Mouse (Mus musculus) brain, embryonic 14.5 days (tissue): ENCODE results near the gene Zfp53. TPM values are rescaled to one million over a fixed set of nuclear protein-coding genes. Genes with fewer than 3 reads are reported as not detected.
"Not testable (repeated sequence)": the region's sequence is repeated elsewhere in the genome, so short reads cannot be mapped to it uniquely, and the experiment has no call there.

Experiments
- DNase-seq: peaks from one replicate; pipeline ENCODE4 v3.0.0-alpha.2; 2011; ENCODE audit warnings: low read depth
- CTCF ChIP-seq: fragments of 200-500 bp; IDR thresholded peaks from 2 replicates; pipeline ENCODE4 v1.5.1; 2012; ENCODE audit warnings: inconsistent platforms, mild to moderate bottlenecking, moderate library complexity, borderline replicate concordance; ENCODE audit not compliant: insufficient read depth, insufficient read length; ENCODE audit errors: extremely low read depth
- POLR2A ChIP-seq: fragments of 200-500 bp; IDR thresholded peaks from 2 replicates; pipeline ENCODE4 v1.6.1; 2012; ENCODE audit warnings: mild to moderate bottlenecking, inconsistent platforms, borderline replicate concordance; ENCODE audit not compliant: poor library complexity, insufficient read depth, insufficient read length, severe bottlenecking; ENCODE audit errors: extremely low read depth
- polyA plus RNA-seq: library from polyadenylated mRNA; depleted of rRNA; stranded (reverse); fragments of >200 nt; gene quantifications from 2 replicates; pipeline ENCODE4 v1.2.3, GENCODE M21; 2012; rRNA removed

Zfp53 gene
- polyA plus RNA-seq: 3.6 and 4.1 TPM in 2 replicates

DNA sequence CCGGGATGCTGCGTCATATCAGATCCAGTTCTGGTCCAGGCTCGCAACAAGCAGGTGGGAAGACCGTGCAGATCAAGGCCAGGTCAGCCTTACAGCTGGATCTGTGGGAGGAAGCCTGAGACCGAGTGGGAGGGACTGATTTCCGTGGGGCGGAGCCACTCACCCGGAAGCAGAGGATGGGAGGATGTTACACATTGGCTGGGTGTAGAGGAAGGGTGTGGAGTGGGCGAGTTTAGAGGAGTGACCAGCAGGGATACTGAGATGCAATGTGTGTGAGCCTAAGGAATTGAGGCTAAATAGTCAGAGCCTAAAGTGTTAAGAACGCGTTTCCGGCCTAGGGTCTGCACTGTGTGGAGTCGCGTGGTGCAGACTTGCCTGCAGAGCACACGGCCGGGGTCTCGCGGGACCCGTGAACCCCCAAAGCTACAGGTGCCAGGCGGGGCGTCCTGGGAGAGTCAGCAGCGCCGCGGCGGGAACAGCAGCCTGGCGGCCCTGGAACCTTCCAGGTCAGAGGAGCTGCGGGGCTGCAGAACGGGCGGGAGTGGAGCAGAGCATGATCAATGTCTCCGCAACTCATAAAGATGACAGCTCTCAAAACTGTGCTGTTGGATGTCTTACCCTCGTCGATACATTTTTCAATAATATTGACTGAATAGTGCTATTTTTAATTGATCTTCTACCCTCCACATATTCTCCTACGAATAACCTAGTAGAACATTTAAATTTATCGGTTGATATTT lies at the start of gene Zfp53:
Zfp53 (plus strand) TSS at position 239 of the 740 bp plus-strand sequence.
- peak; percentile 95 for DNase-seq

GRCm38 (mm10) chr17:21449669-21450068 lies 39.1 kb upstream of the Zfp53 start:
- TF ChIP-seq CTCF (peak; percentile 71; the same call in 1 of the 2 replicates), POLR2A (no peak)
- DNase-seq: peak; percentile 91

More for the DNA sequence above, at the start of gene Zfp53:
- no peak for TF ChIP-seq CTCF
- peak; percentile 31; the same call in 1 of the 2 replicates for TF ChIP-seq POLR2A

DNA sequence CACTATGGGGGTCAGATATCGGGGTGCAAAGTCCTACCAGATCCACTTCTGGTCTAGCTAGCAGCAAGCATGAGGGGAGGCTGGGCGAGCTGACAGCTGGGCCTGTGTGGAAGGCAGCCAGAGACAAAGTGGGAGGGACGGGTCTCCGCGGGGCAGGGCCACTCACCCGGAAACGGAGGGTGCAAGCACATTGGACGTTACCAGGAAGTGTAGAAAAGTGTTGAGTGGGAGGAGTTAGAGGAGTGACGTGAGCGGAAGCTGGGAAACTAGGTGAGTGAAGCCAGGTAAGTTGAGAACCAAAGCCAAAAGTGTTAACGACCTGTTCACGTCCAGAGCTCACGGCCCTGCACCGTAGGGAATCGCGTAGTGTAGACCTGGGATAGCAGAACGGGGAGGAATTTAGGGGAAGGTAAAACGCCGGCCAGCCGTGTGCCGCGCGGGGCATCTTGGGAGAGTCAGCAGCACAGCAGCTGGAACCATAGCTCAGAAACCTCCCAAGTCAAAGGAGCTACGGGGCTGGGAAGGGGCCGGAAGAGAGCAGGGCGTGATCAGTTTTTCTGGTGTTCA lies 38.6 kb upstream of the Zfp53 start, which contains the start of gene Zfp51:
Zfp51 (plus strand) TSS at position 237 of the 567 bp plus-strand sequence.
- peak; percentile 22; the same call in 1 of the 2 replicates for TF ChIP-seq POLR2A
- TF ChIP-seq CTCF: no peak
- DNase-seq: peak; percentile 95

- TF ChIP-seq CTCF: no peak
- TF ChIP-seq POLR2A: no peak
- DNase-seq: no peak
Observed at GRCm38 (mm10) chr17:21463550-21463949, 25.2 kb upstream of the Zfp53 start.

GRCm38 (mm10) chr17:21472032-21472652 lies 16.7 kb upstream of the Zfp53 start:
- no peak for DNase-seq
- no peak for TF ChIP-seq CTCF
- no peak for TF ChIP-seq POLR2A

DNA sequence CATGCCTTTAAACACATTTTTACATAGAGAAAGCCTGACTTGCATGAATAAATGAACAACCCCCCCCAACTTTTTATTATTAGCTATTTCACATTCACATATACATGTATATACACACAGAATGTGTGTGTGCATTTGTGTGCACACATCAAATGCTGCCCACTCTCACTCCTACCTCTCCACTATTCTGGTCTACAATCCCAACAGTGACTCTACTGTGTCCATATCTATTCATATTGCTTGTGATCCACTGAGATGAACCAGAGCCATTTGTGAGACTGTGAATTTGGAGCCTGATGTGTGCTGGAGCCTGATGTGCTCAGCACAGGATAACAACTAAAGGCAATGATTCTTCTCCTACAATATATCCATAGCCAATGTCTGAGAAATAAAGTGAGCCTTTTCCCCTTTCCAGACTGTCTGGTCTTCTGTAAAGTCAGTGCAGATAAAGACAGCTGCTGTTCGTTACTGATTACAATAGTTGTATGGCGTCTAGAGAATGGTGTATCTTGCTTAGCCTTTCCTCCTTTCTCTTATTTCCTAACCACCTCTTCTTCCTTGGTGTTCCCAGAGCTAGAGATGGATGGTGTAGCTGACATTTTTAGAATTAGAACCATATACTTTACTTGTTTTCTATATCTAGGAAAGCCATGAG lies 16.0 kb upstream of the Zfp53 start:
- no peak for TF ChIP-seq CTCF
- no peak for TF ChIP-seq POLR2A

DNA sequence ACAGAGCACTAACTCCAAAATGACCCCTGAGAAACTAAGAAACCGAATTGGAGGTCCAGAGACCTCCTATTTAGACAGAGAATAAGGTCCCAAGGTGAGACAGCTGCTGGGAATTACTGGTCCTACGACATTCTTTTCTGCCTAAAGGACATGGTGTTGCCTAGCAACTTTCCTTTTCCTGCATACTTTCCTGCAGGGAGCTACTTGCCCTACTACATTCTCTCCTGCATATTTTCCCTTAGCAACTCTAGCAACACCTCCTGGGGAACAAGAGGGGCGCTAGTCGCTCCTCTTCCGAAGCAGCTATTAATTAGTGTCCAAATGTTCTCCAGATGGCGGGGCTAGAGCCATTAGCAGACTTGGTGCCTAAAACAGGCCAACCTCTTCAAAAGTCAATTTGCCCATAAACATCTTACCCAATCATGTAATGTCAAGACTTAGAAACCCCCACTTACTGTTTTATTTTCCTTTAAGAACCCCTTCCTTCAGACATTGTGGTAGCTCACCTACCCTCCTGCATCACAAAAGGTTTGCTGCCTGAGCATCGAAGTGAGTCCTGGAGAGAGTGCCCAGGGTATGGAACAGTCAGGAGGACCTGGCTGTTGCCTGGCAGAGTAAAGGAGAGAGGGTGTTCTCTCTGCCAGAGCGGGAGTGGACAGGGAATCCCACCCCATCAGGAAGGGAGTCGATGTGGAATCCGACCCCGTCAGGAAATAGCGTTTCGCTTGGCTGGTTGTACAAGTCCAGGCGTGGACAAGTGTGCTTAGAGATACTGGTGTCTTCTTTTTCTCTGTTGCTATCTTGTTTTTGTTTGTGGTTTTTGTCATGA lies 15.2 kb upstream of the Zfp53 start:
- DNase-seq: peak; percentile 31
- TF ChIP-seq POLR2A (no peak), CTCF (no peak)

More for the DNA sequence above, 16.0 kb upstream of the Zfp53 start:
- DNase-seq: no peak

DNA sequence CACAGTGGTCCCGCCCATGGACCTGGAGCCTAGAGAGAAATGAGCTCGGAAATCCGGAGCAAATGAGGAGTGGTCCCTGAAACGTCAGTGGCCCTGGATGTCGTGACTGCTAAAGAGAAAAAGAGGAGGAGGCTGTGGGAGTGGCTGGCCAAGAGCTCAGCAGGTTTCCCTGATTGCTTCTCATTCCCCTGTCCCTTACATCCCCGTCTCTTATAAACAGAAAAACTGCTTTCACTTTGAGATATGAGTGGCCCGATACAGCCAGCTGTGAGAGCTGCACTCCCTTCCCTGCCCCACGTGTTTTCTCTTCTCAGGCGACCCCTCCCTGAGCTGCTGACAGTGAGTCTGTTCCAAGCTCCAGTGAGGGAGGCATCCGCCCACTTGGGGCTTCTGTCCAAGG lies 14.1 kb upstream of the Zfp53 start:
- not testable (repeated sequence) for DNase-seq

DNA sequence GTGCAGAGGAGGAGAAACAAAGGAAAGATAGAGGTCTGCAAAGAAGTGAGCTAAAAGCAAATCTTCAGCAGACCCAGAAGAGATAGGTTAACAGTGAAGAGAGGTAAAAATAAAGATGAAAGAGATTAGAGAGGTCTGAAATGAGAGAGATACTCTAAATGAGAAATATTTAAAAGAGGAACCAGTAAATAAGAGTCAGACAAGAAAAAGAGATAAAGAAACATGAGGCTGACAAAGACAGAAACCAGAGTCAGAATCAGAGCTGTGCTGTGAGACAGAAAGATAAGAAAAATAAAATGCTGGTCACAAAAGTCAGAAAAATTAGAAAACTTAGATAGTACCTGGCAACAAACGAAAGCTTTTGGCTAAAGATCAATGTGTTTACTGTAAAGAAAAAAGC lies 13.5 kb upstream of the Zfp53 start:
- DNase-seq: not testable (repeated sequence)

DNA sequence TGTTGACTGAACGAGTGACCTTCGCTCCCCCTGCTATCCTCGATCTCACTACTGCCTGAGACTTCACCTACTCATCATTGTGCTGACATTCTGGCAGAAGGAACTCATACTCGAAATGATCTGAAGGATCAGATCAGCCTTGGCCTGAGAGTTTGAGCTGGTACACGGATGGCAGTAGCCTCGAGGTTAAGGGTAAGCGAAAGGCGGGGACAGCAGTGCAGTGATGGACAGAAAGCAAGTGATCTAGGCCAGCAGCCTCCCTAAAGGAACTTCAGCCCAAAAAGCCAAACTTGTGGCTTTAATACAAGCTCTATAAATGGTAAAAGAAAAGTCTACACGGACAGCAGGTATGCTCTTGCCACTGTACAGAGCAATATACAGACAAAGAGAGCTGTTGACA lies 12.4 kb upstream of the Zfp53 start:
- not testable (repeated sequence) for DNase-seq

GRCm38 (mm10) chr17:21478103-21478777 lies 10.6 kb upstream of the Zfp53 start:
- not testable (repeated sequence) for DNase-seq
